Mouse (Mus musculus): ENCODE data around the gene Gm8005. TPM values are rescaled to one million over a fixed set of nuclear protein-coding genes. Genes with fewer than 3 reads are reported as not detected.
"Not testable (repeated sequence)": the region's sequence is repeated elsewhere in the genome, so short reads cannot be mapped to it uniquely, and the experiment has no call there.

Gm8005 gene
- polyA plus RNA-seq (2015; fragmentation: Nextera tagmentation; extraction: Ambion mirVana) = not detected in 2 replicates

DNA sequence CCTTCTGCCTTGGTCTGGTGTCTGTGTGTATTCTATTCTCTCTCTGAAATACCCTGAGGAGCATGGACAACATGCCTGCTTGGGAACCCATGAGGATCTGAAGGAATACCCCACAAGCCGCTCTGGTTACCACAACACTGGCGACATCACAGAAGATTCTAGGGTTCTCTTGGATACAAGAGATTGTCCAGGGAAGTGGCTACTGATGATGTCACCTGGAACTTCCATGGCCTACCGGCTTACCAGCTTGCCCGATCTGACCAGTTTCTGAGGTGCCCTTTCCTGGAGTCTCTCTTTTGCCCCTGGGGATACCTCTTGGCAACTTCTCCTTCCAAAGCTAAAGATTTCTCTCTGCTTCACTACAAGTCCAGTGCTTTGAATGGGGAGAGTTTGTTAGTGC is at the start of gene Gm8005:
TSS of gene Gm8005 (minus strand) at position 101 of the 400 bp plus-strand sequence.
- not testable (repeated sequence) for H3K27me3 ChIP-seq (ENCODE audit: control insufficient read depth, insufficient read depth, low read length); H3K4me2 ChIP-seq (ENCODE audit: low read depth, low read length); H3K27ac ChIP-seq (ENCODE audit: low read length); ATAC-seq (replicated peaks; ENCODE audit: extremely low read depth, insufficient read depth, low FRiP score); H3K9me3 ChIP-seq (replicated peaks; ENCODE audit: control insufficient read depth, low read length); H3K36me3 ChIP-seq (ENCODE audit: control insufficient read depth, insufficient read depth); H3K4me3 ChIP-seq (ENCODE audit: low read length); H3K9ac ChIP-seq (ENCODE audit: low read length); H3K4me1 ChIP-seq (ENCODE audit: control insufficient read depth, insufficient read depth, low read length)
- 85% methylated on average over 2 of the region's 4 CpGs for WGBS

DNA sequence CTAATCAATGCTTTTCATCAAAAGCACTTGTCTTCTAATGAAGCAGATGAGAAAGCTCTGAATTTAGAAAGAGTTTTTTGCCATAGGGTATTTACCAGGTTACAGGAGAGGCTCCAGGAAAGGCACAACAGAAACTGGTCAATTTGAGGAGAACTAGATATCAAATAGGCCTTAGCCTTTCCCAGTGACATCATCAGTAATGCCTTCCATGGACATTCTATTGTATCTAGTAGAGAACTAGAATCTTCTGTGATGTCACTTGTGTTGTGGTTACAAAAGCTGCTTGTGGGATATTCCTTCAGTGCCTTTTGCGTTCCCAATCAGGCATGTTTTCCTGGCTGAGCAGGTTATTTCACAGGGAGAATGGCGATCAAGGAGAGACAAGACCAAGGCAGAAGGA is 24.1 kb upstream of the Gm8005 start, which contains the start of gene Gm8011:
TSS of gene Gm8011 (plus strand) at position 301 of the 400 bp plus-strand sequence.
- not testable (repeated sequence) for H3K4me2 ChIP-seq (ENCODE audit: low read depth, low read length); H3K4me1 ChIP-seq (ENCODE audit: control insufficient read depth, insufficient read depth, low read length); H3K9me3 ChIP-seq (replicated peaks; ENCODE audit: control insufficient read depth, low read length); ATAC-seq (replicated peaks; ENCODE audit: extremely low read depth, insufficient read depth, low FRiP score); H3K4me3 ChIP-seq (ENCODE audit: low read length); H3K27me3 ChIP-seq (ENCODE audit: control insufficient read depth, insufficient read depth, low read length); H3K27ac ChIP-seq (ENCODE audit: low read length); H3K36me3 ChIP-seq (ENCODE audit: control insufficient read depth, insufficient read depth); H3K9ac ChIP-seq (ENCODE audit: low read length)
- 45% methylated on average over 2 of the region's 2 CpGs for WGBS

Other genes starting within 250 kb of the Gm8005 start
- not detected in 2 replicates for gene Gm3573, start 248.9 kb downstream of the Gm8005 start, polyA plus RNA-seq (2015; fragmentation: Nextera tagmentation; extraction: Ambion mirVana)
- gene Gm17026, start 179.6 kb downstream of the Gm8005 start, polyA plus RNA-seq (2015; fragmentation: Nextera tagmentation; extraction: Ambion mirVana) = not detected in 2 replicates
- not detected in 2 replicates for gene Gm9611, start 142.3 kb downstream of the Gm8005 start, polyA plus RNA-seq (2015; fragmentation: Nextera tagmentation; extraction: Ambion mirVana)
- gene Gm7995, start 129.5 kb downstream of the Gm8005 start, polyA plus RNA-seq (2015; fragmentation: Nextera tagmentation; extraction: Ambion mirVana) = not detected in 2 replicates
- gene Gm8011, start 24.2 kb upstream of the Gm8005 start, polyA plus RNA-seq (2015; fragmentation: Nextera tagmentation; extraction: Ambion mirVana) = not detected in 2 replicates
- gene Gm8020, start 62.7 kb upstream of the Gm8005 start, polyA plus RNA-seq (2015; fragmentation: Nextera tagmentation; extraction: Ambion mirVana) = not detected in 2 replicates
- not detected in 2 replicates for gene Gm8024, start 84.6 kb upstream of the Gm8005 start, polyA plus RNA-seq (2015; fragmentation: Nextera tagmentation; extraction: Ambion mirVana)
- not detected in 2 replicates for gene Gm17124, start 160.2 kb upstream of the Gm8005 start, polyA plus RNA-seq (2015; fragmentation: Nextera tagmentation; extraction: Ambion mirVana)
- not detected in 2 replicates for gene Gm3633, start 202.2 kb upstream of the Gm8005 start, polyA plus RNA-seq (2015; fragmentation: Nextera tagmentation; extraction: Ambion mirVana)
- not detected in 2 replicates for gene Gm10378, start 216.3 kb upstream of the Gm8005 start, polyA plus RNA-seq (2015; fragmentation: Nextera tagmentation; extraction: Ambion mirVana)